Mouse (Mus musculus) frontal cortex, postnatal 36 days (tissue): ENCODE data around the gene Cldn6.

Source experiments
- DNase-seq, 2 experiments: peaks; one replicate each; pipeline ENCODE4 v3.0.0; 2022; ENCODE audit warnings: low spot score in 2 of 2

Gene Cldn6

DNA sequence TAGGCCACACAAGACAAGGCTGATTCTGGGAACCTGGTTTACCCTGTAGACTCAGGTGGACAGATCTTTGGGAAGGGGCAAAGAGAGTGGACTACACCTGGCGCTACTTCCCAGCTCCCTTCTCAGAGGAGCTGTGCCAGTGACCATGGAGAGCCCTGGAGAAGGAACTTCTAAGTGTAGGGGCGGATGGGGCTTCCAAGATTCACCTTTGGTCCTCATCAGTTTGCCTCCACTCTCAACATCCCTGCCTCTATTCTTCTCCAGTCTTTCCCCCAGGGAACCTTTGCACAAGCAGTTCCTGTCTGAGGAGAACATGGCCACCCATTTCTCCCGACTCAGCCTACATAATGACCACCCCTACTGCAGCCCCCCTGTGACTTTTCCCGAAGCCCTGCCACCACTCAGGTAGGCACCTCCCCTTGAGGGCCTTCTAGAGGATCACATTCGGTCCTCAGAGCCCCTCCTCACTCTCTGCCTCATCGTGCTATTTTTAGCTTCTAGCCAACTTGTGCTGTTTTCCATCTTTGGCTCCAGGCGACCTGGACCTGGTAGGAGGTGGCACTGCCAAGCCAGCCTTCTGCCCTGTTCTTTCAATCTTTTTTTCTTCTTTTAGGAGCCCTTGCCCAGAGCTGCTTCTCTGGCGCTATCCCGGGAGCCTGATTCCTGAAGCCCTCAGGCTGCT is 4.6 kb upstream of the Cldn6 start:
- DNase-seq: peak in 1 of 2 experiments; percentile 22

DNA sequence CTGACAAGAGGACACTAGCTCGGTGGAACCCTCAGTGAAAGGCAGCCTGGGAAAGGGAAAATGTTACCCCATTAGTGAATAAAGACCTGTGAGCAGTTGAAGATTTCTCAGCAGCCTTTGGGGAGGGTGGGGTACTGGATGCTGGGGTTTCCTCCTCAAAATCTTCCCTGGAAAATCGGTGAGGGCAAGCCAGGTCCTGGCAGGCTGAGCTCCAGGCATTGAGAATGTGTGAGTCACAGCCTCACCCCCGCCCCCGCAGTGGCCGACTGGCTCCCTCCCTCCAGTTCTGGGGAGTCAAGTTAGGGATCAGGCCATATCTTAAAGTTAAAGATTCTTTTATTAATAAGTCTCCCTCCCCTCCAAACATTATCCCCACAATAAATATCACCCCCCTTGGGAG is 3.9 kb upstream of the Cldn6 start:
- peak; percentile 26 to 28 for DNase-seq

DNA sequence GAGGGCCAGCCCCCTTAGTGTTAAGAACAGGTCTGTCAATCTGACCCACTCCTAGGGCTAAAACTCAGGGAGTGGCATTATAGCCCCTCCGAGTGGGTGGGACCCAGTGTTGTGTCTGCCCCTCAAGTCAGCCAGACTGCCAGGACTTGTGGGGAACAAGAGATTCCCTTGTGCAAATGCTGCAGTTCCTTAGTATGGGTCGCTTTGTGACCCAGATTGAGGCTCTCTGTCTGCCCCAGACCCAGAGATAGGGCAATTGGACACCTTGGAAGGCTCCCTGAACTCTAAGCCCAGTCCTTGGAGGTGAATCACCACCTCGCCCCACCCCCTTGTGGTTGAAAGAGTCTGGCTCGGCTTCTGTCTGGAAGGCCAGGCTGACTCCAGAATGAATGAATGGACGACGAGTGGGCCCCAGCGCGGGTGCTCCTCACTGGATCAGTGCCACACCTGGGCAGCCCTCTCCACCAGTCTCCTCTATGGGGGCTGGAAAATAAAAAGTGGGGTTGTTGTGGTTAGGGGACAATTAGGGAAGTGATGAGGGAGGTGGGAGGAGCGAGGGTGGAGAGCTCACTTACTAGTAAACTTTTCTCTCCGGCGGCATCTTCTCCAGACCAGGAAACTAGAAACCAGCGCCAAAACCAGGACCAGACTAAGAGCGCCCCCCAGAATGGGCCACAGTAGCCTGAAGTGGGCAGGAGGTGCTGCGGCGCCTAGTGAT is 3.3 kb upstream of the Cldn6 start:
- peak; percentile 21 to 26 for DNase-seq

DNA sequence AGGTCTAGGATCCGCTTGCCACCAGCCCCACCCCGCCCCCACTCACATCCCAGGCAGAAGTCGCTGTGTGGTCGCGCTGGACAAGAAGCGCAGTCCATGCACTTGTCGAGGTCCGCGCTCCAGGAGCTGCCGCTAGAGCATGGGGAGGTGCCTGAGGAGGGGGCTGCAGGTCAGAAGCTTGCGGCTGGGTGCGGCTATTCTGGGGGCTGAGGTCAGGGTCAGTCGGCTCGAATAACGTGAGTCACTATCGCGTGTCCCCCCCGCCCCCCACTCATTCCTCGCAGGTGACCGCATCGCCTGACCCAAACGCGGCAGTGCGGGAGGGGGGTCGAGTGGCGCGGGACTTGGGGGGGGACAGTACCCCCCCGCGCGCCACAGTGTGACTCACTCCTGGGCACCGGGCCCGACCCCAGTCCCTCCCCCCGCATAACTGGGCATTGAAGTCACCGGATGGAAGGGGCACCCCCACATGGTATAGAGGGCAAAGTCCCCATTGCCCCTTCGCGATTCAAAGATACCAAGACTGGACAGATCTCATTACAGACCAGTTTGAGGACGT is 2.5 kb upstream of the Cldn6 start:
- no peak for DNase-seq

DNA sequence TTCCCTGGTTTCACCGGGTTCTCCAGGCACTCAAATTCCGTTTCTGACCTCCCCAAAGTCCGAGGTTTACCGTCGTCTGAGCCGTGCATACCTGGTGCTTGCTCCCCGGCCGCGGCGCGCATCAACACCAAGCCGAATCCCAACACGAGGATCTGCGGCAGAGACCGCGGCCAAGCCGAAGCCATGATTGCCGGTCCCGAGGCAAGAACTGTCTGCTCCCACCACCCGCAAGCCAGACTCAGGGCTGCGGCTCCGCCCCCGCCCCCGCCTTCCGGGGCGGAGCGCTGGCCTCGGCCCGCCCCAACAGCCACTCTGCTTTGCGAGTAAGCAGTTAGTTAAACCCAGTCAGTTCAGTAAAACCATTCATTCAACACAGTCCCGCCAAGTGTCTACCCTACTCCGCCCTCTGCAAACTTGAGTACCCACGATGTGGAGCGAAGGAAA is 1.8 kb upstream of the Cldn6 start, which contains the start of gene Tnfrsf12a:
TSS of gene Tnfrsf12a (minus strand) at position 233 of the 444 bp plus-strand sequence.
- peak; percentile 70 to 71 for DNase-seq

DNA sequence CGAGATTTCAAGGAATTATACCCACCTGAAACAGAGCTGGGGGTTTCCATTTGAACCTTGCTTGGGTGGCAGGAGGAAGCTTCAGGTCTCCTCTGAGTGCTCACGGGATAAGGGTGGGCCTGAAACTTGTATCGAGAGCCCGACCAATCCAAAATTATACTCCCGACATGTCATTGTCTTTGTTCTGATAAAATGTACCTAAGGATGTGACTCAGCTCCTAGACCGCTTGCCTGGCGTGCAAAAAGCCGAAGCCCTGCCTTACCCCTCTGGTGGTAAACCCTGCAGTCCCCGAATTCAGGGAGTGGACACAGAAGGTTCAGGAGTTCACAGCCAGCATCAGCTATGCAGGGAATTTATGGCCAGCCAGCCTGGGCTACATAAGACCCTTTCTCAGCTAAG is 1.3 kb downstream of the Cldn6 start:
- no peak for DNase-seq

DNA sequence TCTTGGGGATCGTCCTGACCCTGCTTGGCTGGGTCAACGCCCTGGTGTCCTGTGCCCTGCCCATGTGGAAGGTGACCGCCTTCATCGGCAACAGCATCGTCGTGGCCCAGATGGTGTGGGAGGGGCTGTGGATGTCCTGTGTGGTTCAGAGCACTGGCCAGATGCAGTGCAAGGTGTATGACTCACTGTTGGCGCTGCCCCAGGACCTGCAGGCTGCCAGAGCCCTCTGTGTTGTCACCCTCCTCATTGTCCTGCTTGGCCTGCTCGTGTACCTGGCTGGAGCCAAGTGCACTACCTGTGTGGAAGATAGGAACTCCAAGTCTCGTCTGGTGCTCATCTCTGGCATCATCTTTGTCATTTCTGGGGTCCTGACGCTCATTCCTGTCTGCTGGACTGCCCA is 2.0 kb downstream of the Cldn6 start:
- DNase-seq: no peak

DNA sequence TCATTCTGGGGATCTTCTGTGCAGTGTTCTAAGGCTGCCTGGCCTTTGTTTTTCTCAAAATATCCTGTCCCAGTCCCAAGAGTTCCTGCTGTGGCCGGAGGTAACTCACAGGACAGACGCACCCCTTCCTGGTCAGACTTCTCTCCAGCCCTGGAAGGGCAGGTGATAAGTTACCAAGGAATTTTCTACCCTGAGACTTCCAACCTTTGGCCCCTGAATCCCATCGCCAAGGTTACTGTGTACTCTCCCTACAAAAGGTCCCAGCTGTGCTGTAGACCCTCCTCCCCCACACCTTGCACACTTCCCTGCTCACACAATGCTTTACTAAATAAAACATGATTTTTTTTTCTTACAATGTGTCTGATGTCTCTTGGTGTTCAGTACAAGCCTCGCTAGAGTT is 3.0 kb downstream of the Cldn6 start:
- no peak for DNase-seq

DNA sequence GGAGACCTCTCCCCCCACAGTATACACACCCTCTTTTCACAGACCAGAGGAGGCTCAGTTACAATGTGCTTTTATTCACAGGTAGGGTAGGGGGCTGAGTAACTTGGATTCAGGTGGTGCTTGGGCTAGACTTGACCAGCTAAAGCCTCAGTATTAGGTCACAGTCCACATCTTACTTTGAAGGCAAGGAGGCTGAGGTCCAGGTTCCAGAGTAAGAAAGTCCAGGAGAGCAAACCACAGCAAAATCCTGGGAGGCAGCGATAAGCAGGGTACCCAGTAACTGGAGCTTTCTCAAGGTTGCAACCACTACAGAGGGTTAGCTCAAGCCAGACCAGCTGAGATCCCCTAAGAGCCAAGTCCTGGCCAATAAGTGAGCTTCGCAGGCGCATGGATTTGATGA is 3.5 kb downstream of the Cldn6 start:
- no peak for DNase-seq

DNA sequence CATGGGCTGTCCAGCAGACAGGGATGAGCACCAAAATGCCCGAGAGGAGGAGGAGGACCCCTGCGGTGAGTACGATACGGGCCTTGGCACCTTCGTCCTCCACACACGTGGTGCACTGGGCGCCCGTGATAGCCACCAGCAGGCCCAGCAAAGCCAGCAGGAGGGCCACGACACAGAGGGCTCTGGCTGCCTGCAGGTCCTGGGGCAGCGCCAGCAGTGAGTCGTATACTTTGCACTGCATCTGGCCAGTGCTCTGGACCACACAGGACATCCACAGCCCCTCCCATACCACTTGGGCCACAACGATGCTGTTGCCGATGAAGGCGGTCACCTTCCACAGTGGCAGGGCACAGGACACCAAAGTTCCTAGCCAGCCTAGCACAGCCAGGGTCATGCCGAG is 4.2 kb downstream of the Cldn6 start:
- no peak for DNase-seq

DNA sequence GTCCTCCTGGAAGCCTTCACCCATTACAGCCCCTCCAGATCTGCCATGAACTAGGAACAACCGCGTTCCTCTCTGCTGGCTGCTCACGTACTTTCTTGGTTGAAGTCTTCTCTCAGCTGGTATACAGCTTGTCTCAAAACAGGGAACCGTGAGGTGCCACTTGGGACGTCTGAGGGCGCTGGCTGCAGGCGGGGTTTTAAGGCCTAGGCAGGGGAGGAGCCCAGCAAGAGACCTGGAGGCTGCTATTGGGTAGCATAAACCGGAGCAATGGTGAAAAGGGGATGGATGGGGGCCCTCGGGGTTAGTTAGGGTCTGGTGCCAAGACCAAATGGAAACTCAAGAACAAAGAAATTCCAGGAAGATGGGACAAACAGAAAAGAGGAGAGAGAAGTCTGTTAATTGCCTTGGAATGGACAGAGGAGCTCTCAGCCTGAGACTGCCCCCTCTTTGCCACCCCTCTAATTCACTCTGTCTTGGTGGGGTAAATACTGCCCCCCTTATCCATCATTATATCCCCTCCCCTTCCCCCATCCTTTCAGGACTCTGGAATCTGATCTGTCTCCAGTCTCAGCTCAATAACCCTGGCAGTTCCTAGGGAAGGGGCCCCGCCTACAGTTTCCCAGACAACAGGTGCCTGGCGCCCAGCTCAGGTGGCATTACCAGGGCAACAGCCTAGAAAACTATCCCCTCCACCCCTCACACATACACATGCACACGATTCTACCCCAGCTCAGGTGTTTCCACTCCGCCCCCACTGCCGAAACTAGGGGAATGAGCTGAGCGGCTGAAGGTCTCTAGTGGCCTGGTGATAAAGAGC is 5.0 kb downstream of the Cldn6 start, which contains the start of gene Cldn9:
TSS of gene Cldn9 (minus strand) at position 171 of the 817 bp plus-strand sequence.
- no peak for DNase-seq

DNA sequence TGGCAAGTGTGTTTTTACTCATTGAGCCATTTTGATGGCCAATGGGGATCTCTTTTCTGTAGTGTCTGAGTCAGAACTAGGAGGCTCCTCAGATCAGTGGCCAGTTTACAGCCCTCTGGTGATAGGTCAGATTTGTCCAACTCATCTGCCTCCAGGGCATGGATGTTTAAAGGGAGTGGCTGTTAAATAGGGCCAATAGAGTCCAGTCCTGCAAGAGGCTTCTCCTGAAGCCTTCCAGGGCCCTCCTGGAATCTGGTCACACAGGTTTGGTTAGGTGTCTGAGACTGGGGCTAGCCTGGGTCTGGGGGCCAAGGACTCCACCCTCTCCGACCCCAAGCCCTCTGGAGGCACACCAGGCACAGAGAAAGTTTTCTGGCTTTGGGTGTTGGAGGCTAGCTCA is 15.4 kb downstream of the Cldn6 start:
- DNase-seq: no peak

DNA sequence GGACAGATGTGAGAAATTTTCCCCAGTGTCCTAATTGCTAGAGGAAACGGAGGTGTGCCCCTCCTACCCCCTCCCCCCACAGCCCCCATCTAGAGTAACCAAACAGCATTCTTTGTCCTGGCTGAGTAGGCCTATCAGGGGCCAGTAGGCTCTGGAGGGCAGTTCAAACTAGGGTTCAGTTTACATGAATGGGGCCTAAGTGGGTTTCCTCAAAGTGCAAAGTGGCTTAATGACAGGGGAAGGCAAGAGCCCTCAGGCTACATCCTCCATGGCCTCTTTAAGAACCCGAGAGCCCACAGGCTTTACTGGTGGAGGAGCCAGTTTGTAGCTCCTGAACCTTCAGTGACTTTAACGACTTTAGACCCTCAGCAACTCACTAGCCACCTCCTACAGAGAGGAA is 16.8 kb downstream of the Cldn6 start:
- DNase-seq: no peak

DNA sequence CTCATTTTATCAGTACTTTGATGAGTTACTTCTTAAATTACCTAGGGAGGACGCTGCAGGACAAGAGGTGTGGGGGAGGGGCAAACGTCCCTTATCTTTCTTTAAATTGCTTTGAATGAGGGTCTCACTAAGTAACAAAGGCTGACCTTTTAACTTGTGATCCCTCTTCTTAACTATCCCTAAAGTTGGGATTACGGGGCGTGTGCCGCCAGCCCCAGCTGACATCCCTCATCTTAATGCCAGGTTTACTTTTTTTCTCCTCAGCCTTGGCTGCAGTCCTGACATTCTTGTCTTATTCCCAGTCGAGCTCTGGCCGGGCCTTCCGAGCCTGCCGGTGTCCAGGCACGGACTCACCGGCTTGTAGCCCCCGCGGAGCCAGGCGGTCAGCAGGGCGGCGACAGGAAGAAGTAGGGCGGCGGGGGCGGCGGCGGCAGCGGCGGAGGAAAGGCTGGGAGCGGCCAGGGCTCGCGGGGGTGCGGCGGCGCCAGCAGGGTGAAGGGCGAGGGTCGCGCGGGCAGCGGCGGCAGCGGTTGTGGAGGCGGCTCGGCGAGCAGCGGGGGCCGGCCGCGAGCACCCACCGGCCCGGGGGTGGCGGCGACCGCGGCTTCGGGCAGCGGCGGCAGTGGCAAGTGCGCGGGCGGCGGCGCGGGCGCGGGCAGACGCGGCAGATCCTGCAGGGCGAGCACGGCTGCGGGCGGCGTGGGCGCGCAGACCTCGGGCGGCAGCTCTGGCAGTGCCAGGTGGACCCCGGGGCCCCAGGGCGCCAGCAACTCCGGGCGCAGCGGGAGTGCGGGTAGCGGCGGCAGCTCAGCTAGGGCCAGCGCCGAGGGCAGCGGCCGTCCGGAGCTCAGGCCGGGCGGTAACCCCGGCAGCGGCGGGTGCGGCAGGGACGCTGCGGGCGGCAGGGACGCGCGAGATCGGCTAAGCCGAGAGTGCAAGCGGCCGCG is 20.4 kb downstream of the Cldn6 start:
- peak in 1 of 2 experiments; percentile 21 for DNase-seq

DNA sequence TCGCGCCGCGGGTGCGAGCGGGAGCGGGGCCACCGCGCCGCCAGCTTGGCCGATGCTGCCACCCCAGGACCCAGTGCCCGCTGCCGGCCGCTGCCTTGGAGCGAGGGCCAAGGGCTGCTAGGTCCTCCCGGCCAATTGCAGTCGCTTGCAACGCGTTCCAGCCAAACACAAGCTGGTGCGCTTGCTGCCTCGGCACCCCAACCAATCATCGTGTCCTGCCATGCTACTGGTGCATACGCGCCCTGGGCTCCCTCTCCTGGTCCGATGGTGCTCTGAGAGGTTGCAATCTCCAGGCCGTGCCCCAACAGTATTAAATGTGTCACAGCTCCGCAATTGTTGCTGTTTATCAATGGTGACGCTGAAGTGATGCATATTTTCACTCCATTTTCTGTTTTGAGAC is 21.0 kb downstream of the Cldn6 start:
- DNase-seq: peak; percentile 87 to 92

DNA sequence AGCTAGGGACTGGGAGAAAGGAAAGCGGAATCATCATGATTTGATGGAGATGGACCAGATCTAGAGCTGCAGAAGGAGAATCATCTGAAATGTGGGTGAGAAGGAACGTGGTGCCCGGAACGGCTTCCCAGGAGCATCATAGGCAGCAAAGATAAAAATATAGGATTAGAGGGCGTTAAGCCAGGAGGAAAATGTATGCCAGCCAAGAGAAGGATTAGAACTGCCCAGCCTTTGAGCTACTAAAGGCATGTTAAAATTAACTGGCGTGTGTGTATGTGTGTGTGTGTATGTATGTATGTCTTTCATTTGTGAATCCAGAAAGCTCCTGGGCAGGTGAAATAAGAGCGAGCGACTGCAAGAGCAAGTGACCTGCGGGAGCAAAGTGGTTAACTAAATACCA is 24.3 kb downstream of the Cldn6 start:
- DNase-seq: peak in 1 of 2 experiments; percentile 50

DNA sequence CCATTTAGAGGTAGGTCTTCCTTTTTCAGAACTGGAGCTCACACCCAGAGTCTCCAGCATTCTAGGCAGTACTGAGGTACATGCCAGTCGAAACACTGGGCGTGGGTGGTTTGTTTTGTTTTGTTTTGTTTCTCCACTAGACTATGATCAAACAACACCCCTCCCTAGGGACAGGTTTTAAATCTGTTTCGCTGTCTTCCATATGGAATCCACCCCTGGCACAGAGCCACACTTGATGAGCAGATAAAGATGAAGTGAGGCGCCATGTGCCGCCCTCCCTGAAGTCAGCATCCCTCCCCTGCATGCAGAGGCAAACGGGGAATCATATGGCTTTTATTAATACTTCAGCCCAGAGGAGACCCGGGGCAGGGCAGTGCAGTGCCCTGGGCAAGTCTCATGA is 25.7 kb downstream of the Cldn6 start:
- peak; percentile 22 to 34 for DNase-seq

DNA sequence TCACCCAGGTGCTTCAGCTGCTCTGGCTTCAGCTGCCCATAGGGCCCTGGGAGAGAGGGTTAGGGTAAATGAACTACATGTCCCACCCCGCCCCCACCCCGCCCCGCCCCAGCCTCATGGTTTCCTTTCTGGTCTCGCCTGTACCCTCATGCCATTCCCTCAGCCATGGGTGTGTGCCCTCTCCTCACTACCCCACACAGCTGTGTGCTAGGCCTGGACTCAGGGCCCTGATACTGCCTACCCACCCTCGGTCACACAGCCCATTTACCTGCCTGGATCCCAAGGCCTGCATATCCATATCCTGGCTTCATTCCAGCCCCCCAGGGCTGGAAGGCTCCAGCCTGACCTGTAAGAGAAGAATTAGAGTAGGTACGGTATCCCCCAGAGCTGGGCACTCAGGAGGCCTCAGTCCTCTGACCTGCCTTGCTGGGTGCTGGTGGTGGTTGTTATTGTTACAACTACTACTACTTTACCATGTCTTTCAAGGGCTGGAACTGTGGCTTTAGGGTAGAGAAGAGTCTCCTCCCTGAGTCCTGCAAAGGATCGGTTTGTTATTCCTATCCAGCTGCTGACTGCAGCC is 26.6 kb downstream of the Cldn6 start:
- no peak for DNase-seq

DNA sequence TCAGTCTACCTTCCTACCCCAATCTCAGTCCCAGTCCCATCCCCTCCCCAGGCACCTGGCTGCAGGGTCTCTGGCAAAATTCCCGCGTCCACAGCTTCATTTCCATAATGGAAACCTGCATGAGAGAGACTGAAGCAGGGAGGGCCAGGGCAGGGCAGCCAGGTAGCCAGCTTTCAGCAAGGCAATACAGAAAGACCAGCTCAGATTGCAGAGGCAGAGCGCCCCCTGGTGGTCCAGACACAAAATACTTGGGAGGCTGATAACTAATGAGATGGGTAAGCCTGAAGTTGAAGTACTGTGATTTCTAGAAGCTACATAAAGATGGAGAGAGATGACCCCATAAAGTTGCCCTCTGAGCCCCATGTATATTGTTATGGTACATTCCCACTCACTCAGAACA is 27.2 kb downstream of the Cldn6 start:
- DNase-seq: peak; percentile 69 to 81

DNA sequence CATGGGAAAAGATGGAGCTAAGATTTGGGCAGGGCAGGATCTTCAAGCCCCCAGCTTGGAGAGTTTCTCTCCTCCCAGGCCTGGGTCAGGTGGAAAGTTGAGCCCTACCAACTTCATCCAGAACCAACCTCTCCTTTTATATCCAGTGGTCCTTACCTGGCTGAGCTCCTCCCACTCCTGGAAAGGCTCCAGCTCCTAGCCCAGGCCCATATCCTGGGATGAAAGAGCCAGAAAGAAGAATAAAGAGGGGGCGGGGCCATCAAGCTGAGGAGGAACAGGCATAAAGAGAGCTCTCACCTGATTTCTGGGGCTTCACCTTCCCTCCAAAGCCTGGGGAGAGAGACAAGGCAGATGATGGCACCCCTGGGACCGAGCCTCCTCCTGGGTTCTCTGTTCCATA is 38.0 kb downstream of the Cldn6 start:
- no peak for DNase-seq

DNA sequence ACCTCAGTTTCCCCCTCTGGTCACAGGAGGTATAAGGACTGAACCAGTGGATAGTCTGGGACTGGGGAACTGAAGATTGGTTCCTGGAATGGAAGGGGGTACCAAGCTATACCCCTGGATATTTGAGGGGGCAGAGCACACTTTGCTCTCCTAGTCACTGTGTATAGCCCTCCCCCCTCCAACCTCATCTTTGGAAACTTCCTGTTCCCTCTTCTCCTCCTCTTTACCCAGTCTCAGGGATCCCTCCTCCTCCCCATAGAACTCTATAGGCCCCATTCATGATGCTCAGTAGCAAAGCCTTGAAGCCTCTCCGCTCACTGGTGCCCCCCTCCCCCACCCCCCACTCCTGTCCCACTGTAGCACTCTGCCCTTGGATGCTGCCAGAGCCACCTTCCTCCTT is 40.4 kb downstream of the Cldn6 start:
- no peak for DNase-seq
